Mouse (Mus musculus) layer of hippocampus, adult 11-12 months (tissue): ENCODE measurements around the gene Slc2a13.
A peak's percentile ranks its signal among the peaks of the same experiment; 100 is the strongest.

ENCODE experiments used
- DNase-seq: peaks from one replicate; pipeline ENCODE4 v3.0.0; 2022; ENCODE audit warnings: low spot score

Gene Slc2a13

DNA sequence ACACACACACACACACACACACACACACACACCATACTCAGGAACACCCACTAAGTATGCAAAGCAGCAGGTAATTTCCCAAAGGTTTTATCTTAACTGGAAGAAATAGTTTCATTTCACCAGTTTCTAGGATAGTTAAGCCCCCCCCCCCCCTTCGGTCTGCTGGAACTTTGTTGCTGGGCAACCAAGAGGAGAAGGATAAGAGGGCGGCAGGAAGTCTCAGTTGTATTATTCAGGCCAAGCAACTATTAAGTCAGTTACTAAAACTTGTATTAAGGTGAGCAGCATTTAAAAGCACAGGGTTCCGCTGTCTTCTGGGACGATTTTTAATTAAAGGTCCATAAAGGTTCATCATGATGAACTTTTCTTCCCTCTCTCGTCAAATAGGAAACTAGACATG lies 198.6 kb downstream of the Slc2a13 start:
- no peak for DNase-seq

DNA sequence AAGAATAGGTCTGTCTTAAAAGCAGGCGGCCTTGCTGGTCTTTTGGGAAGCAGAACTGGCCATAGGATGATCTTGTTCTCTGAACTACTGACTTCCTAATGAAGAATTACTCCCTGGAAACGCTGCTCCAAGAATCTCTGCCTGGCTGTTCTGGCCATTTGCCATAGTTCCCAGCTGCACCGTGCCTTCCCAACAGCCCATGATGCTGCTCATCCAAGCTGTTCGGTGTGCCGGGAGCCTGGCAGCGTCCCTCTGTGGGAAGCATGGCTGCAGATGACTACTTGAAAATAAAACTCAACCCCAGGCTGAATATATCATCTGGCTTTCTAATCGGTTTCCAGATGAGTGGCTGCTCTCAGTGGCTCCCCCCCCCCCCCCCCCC lies 199.9 kb downstream of the Slc2a13 start:
- peak; percentile 84 for DNase-seq

DNA sequence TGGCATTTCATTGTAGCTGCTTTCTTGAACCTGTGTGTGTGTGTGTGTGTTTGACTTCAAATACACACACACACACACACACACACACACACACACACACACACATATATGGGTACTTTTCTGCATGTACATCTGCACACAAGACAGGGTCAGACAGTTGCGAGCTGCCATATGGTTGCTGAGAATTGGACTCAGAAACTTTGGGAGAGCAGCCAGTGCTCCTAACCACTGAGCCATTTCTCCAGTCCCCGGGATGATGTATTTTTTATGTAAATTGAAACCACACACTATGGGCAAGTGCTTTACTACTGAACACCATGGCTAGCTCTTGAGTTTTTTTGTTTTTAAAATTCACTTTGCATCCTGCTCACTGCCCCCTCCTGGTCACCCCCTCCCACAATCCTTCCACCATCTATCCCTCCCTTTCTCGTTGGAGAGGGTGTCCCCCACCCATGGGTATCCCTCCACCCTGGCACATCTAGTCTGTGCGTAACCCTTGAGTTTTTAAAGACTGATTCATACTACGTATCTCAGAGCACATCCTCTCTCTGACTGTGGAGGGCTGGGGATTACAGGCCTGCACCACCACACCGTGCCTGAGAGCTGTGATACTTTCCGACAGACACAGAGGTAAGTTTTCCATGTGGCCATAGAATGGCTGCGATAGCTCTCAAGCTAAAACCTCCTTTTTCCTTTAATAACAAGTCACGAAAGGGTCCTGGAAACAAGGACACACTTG lies 200.4 kb downstream of the Slc2a13 start:
- no peak for DNase-seq

DNA sequence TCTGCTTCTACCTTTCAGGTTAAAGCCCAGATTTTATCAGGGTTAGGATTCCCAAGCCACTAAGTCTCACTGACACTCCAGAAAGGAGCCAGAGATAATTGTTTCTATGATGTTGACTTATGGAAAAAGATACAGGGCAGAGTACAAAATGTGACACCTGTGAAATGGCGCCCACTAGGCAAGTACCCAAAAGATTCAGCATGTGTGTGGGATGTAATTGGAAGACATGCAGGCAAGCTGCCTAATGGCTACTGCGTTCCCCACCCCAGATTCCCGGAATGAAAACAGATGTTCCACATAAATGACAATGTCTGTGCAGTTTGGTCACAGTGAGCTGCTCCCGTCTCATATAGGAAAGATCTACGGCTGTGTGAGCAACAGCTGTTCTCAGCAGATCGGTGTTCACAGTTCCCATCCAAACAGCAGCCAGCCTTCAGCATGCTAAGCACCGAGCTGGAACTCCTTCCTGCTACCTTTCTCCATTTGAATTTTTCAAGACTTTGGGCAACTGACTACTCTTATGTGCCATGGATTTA lies 201.1 kb downstream of the Slc2a13 start:
- peak; percentile 38 for DNase-seq

DNA sequence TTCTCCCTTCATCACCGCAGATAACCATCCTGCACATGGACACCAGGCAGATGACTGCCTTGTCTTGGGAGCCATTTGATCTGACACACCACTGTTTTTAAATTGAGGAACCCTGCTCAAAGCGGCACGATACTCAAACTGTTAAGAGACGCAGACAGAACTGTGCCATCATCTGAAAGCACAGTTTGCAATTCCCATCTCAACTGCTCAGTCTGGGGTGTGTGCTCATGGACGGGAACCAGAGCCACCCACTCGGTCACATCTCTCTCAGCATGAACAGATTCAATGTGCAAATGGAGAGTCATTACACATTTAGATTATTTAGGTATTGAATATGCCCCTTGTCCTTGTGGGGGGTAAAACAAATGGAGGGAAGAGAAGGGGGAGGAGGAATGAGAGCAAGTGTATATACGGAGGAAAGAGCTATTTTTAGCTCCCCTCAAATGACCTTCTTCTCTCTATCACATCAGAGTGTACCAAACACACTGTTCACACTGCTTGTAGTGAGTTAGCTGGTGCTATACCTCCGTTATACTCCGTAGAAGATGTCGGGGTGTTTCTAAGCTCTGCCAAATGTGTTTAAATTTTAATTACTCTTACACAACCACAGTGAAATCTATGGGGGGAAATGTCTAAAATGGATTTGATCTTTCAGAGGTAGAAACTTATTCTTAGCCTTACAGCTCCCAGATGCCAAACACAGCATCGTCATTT lies 203.2 kb downstream of the Slc2a13 start:
- DNase-seq: peak; percentile 35

DNA sequence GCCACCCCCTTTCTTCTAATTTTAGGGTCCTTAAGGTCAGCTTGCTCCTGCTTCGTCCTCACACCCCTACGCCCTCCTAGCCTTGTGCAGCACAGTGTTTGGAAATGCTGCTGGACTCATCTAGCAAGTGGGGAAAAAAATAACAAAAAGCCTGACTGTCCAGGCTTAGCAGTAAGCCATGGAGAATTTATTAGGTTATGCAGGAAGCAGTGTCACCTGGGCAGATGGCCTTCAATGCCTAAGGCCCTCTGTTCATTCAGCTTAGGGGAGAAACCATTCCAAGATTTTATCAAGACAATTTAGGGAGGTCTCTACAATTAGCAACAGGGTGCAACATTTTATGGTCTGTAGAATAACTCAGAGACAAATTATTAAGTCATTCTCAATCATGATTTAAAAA lies 212.6 kb downstream of the Slc2a13 start:
- DNase-seq: no peak

DNA sequence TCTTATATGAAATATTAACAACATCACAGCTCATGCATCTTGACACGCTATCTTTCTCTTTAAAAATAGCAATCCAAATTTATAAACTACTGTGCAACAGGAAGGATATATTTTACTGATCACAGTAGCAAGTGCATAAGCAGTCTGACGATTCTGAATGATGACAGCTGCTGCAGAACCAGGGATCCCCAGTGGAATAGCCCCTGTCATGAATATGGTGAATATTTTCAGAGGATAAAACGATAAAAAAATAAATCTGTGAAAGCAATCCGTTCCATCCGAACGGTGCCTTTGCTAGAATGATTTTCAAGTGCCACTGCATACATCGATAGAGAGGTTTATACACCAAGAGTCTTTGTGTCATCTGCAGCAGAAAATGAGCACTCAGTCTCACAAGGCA lies 222.1 kb downstream of the Slc2a13 start:
- DNase-seq: no peak

DNA sequence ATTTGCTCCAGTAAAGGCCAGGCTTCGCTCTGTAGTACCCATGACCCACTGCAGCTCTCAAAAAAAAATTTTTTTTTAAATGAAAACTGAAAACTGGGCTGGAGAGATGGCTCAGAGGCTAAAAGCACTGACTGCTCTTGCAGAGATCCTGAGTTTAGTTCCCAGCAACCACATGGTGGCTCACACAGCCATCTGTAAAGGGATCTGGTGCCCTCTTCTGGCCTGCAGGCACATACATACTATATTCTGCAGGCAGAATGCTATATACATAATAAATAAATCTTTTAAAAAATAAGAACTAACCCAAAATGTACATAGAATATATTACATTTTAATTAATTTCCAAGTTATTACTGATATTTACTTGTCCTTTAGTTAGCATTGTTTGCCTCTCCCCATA lies 234.7 kb downstream of the Slc2a13 start:
- no peak for DNase-seq

DNA sequence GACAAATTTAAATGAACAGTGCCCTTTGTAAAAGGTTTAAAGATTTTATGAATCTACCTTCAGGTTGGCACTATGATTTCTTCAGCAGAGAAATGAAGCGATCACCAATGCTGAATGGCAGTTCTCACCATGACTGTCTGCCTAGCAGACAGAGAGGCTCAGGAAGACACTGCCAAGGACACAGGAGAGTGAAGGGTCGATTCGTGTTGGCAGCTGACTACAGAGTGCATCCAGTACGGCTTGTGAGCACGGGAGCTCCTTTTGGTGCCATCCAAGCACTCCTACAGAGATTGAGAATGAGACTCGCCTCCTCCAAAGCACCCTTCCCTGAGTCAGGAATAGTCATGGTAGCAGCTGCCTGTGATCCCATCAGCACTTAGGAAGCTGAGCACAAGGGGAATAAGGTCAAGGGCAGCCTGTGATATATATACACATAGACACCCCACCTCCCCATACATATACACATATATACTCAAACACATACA lies 238.6 kb downstream of the Slc2a13 start:
- DNase-seq: no peak

DNA sequence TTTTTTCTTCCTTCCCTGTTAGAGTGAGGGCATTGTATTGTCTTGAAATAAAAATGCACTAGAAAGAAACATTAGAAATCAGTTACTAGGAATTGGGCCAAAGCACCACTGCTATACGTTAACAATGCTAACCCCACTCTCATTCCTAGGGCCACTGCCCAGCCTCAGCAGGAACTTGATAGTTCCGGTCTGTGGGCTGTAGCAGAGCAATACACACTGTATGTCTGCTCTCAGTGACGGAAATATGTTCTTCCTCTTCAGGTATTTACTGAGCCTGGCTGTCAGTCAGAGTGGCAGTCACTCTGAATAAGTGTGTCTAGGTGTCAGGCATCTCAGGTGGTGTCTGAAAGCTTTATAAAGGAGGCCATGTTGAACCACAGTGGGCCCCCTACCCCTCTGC lies 245.3 kb downstream of the Slc2a13 start:
- DNase-seq: no peak

DNA sequence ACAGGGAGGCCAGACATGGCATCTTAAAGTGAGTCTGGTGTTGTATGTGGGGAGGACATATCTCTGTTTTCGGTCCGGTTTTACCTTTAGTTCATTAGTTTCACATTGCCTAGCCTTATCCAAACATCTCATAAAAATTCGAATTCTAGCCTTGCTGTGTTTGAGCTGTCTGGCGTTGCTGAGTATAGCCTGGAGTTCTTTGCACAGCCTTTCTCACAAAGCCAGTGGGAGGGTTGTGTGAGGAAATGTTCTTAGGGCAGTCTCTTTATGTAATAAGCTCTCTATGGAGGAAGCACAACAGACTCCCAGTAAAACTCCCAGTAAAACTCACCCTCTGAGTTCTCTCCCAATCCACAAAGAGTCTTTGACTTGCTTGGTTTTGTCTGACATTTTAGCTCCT lies 246.0 kb downstream of the Slc2a13 start:
- no peak for DNase-seq

DNA sequence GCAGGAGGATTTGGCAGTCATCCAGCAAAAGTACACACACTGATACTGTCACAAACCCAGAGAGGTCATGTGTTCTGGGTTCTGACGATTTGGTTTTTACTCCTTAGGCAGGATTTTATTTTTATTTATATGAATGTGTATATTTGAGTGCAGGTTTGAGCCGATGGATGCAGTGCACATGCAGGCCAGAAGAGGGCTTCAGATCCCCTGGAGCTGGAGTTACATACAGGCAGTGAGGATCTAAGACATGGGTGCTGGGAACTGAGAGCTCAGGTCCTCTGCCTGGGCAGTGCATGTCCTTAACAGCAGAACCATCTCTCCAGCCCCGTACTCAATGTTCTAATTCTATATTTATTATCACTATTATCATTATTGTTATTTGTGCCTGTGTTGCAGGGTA lies 253.7 kb downstream of the Slc2a13 start:
- no peak for DNase-seq

DNA sequence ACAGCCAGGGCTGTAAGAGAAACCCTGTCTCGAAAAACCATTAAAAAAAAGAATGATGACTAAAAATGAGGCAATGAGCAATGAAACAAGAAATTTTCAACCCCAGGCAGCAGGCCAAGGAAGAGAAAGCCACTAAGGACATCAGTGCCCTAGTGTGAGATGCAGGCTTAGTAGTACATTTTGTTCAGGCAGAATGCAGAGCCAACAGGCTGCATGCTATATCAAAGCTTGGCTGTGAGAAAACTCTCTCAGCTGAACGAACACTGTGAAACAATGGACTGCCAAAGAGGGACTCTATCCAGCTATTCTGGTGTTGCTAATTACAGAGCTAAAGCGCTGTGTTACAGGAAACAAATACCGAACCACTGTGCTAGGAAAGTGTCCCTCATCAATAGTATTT lies 256.1 kb downstream of the Slc2a13 start:
- peak; percentile 57 for DNase-seq

DNA sequence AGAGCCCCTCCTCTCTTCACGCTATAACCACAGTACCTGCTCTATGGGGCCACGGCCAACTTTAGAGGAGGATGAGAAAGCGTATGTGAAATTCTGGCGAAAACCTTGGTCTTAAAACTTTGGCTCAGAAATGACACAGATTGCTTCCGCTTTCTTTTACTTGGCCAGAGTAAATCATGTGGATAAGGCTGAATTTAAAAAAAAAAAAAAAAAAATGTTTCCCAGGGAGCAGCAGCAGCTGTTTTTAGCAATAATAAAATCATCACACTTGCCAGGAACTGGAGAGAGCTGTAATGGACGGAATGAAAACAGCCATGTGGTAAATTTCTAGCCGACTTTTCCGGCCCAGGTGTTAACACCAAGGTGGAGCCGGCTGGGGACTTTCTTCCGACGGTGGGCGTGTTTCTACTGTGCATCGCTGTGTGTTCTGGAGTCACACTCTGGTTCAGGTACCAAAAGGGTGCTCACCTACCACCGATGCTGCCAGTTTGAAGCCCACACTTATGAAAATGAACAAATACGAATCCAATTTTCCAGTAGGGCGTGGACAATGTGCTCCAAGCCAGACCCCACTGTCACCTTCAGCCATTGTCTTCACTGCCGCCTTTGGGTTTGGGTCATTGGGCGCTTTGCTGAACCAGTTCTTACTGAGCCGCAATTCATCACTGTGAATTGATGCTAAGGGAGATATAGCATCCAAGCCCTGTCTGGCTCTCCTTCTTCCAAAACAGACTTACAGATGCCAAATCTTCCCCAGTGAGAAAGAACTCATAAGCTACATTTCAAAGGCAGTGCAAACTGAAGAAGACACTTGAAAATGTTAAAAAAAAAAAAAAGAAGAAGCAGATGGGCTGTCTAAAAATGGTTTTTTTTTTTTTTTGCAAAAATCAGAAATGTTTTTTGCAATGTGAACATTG lies 258.4 kb downstream of the Slc2a13 start:
- DNase-seq: peak; percentile 24

DNA sequence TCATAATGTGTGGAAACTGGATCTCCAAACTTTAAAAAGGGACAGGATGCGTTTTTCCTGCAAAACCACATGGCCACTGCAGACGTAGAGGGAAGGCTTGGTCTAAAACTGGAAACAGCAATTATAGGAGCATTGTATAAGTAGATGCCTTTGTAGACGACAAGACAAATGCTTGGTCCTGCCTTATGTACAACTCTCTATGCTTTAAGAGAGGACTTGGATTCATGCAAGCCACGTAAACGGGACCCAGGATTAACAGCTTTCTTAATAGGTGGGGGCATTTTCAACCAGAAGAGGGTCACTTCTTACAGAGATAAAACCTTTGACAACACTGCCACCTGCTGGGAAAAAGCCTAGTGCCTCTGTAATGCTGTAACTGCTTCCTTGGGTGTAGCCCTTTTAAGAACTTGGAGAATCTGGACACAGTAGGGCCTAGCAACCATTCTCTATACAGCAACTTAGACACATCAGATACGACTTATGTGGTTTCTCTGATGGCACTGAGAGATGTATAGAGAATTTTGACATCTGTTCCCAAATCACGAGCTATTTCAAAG lies 268.7 kb downstream of the Slc2a13 start:
- peak; percentile 53 for DNase-seq

DNA sequence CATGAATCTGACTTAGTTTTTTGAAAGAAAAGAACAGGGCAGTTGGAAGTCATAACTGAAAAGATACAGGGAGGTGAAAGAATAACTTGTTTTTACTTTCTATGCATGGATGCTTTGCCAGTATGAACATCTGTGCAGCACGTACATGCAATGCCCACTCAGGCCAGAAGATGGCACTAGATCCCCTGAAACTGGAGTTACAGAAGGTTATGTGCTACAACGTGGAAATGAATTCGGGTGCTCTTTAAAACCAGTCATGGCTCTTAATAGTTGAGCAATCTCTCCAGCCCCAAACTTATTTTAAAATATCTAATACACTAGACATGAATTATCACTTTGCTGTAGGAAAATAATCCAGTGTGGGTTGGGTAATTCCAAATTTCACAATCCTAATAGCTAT lies 271.7 kb downstream of the Slc2a13 start:
- DNase-seq: peak; percentile 92

DNA sequence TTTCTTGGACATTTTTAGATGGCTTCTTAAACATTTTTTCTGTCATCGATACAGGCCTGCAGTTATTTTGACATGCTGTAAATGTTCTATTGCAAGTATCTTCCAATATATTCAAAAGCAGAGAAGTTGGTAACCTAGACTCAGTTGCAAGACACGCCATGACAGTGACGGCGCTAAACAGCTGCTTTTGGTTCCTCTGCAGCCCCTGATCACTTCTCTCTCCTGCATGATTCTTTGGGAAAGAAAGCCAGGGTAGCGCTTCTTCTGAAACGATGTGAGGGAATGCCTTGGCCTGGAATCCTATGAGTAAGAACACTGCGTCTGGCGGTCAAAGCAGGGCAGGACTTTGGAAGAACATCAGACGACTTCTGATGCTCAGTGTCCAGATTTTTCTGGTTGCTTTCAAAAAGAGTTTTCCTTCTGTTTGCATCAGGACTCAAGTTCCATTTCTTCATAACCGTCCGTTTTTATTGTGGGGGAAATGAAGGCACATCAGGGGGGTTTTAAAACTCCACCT lies 273.7 kb downstream of the Slc2a13 start:
- no peak for DNase-seq

DNA sequence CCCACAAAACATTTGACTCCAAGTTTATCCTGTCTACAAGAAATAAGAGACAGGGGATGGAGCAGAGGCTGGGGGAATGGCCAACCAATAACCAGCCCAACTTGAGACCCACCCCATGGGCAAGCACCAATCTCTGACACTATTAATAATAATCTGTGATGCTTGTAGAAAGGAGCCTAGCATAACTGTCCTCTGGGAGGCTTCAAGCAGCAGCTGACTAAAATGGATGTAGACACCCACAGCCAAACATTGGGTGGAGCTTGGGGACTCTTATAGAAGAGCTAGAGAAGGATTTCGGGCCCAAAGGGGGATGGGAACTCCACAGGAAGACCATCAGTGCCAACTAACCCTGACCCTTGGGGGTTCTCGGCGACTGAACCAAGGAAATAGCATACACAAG lies 289.6 kb downstream of the Slc2a13 start:
- DNase-seq: no peak

DNA sequence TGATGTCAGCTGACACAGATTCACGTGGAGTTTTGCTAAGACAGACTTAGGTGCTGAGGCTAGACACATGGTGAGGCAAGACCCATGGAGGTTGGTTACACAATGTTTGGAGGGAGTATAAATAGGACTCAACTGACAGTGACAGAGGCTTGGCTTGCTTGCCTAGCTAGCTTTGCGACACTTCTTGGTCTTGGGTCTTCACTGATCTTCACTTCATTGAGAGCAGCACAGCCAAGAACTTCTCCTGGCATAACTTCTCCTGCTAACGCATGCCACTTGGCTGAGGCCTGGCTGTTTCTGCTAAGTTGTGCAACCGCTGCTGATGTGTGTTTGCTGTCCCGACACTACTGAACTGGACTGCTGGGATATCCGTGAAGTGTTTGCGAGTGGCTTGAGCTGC lies 290.2 kb downstream of the Slc2a13 start:
- DNase-seq: no peak

DNA sequence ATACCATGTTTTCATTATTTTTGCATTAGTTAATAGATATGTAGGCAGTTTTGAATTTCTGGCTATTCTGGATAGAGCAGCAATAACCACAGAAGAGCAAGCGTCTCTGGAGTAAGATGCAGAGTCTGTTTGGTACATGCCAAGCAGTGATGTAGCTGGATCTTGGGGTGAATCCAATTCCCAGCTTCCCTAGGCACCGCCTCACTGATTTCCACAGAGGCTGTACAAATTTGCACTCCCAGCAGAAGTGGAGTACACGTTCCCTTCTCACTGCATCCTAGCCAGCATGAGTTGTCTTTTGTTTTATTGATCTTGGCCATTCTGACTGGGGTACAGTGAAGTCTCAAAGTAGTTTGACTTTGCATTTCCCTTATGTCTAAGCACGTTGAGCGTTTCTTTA lies 291.5 kb downstream of the Slc2a13 start:
- DNase-seq: no peak

DNA sequence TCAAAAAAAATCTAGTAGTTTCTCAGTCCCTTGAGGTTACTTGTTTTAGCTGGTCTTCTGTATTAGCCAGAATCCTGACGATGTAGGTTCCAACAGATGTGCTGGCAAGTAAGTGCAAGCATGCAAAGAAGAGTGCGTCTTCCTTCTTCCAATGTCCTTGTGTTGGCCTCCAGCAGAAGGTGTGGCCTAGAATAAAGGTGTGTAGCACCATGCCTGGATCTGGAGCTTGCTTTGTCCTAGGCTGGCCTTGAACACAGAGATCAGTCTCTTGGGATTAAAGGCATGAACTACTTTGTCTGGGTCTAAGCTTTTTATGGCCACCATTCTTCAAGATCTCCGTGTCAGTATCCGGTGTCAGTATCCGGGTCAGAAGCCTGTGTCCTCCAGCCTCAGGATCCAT lies 293.5 kb downstream of the Slc2a13 start:
- no peak for DNase-seq

DNA sequence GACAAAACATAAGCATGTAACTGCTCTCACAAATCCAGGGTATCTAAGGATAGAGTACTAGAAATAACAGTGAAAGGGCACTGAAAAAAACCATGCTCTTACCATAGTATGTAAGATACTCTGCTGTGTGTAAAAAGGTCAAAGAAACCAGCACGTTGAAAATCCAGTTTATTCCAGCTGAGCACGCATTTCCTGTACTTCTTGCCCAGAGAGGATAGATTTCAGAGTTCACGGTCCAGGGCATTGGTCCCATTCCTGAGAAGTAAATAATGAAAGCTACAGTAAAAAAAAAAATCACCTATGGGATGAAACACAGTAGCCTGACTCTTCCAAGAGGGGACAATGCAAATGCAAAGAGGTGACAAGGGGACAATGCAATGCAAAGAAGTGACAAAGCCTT lies 297.1 kb downstream of the Slc2a13 start:
- DNase-seq: no peak
